Mouse (Mus musculus) gastrocnemius, adult 2 months (tissue): ENCODE measurements at regions not wholly inside any gene's neighbourhood (a gene's known extent, or its start where the extent isn't known, plus 50 kb on each side); places are given as distances from the start of the nearest gene placed in this dataset.
A peak's percentile ranks its signal among the peaks of the same experiment; 100 is the strongest.
"Not testable (repeated sequence)": the region's sequence is repeated elsewhere in the genome, so short reads cannot be mapped to it uniquely, and the experiment has no call there.

Experiments used
- DNase-seq: peaks from one replicate; pipeline ENCODE4 v3.0.0; 2022
- H3K27ac ChIP-seq: fragments of 200-600 bp; 2 replicates; pipeline ENCODE4 v1.8.1; 2022; ENCODE audit warnings: mild to moderate bottlenecking
- H3K4me3 ChIP-seq: fragments of 200-600 bp; 2 replicates; pipeline ENCODE4 v1.8.1; 2022; ENCODE audit warnings: mild to moderate bottlenecking, moderate library complexity
- CTCF ChIP-seq: fragments of 200-600 bp; IDR thresholded peaks from 2 replicates; pipeline ENCODE4 v1.8.1; 2022; ENCODE audit warnings: antibody characterized with exemption, mild to moderate bottlenecking, moderate library complexity
- intact Hi-C: fragments of 180-260 bp; cut with DNase I; formaldehyde crosslinking; loops from one replicate; pipeline ENCODE4 v1.15.1; 2025

DNA sequence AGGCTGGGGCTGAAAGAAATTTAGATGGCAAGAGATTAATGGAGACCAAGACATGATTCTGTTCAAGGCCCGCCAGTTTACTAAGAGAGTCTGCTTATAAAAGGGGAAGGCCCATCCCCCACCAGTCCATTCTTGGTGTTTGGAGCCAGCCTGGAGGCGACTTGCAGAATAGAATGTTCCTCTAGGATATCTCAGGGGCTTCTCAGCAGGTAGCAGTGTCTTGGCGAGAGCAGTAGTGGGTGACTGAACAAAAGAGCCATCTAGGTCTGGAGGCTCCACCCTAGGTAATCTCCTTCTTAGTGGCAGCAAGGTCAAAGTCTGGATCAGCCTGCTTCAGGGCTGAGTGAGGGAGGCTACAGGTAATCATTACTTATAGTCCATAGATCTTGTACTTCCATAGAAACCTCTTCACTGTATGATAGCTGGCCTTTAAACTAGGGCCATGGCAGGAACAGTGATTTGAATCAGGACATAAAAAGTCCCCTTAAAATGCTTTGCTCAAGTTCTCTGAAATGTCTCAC is 166.0 kb upstream of the Gm5538 start:
- H3K4me3 ChIP-seq, DNase-seq, H3K27ac ChIP-seq: not testable (repeated sequence)
- intact Hi-C loops, result loop anchor here (5.0 kb wide), 1 partner anchor 236 kb away; no protein-coding TSS in a partner anchor

GRCm38 (mm10) chr3:59542621-59543020 is 187.0 kb upstream of the Gm5538 start:
- Histone ChIP-seq H3K4me3 (no peak overlapping the region), H3K27ac (no peak overlapping the region)
- no peak for TF ChIP-seq CTCF
- intact Hi-C loops, result no loop called here
- no peak for DNase-seq

DNA sequence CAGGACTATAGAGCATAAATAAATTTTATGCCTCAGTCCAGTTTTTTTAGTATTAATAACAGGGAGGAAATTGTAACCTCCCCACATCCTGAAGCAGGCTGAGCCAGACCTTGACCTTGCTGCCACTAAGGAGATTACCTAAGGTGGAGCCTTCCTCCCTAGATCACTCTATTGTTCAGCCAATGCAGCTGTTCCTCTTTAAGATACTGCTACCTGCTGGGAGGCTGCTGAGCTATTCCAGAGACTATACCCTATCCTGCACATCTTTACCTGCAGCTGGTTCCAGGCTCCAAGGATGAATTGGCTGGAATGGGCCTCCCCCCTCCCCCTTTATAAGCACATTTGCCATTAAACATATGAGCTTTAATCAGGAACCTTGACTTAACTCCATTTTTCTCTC is 189.0 kb upstream of the Gm5538 start:
- H3K27ac ChIP-seq, H3K4me3 ChIP-seq, DNase-seq, intact Hi-C loops: not testable (repeated sequence)

DNA sequence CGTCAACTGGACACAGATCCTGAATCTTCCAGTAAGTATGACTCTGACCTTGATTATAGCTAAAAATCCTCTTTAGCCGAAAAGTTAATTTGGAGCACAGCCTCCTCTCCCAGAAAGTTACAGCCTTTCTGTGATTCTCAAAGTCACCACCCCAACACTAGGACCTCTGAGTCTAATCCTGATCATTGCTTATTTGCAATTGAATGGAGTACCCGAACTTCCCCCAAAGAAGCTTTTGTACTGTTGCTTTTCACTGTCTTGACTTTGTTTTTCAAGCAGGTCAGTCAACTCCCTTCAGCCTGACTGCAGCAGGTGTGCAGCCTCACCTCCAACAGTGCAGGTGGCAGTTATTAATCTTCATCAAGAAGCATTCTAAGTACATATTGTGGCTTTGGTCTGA is 189.7 kb upstream of the Gm5538 start:
- intact Hi-C loops, H3K4me3 ChIP-seq, H3K27ac ChIP-seq, DNase-seq: not testable (repeated sequence)

GRCm38 (mm10) chr3:59531311-59531834 is 187.2 kb upstream of the Igsf10 start:
- H3K4me3 ChIP-seq, result no peak overlapping the region
- intact Hi-C loops, result no loop called here
- TF ChIP-seq CTCF, result no peak
- no peak for DNase-seq
- no peak overlapping the region for H3K27ac ChIP-seq

DNA sequence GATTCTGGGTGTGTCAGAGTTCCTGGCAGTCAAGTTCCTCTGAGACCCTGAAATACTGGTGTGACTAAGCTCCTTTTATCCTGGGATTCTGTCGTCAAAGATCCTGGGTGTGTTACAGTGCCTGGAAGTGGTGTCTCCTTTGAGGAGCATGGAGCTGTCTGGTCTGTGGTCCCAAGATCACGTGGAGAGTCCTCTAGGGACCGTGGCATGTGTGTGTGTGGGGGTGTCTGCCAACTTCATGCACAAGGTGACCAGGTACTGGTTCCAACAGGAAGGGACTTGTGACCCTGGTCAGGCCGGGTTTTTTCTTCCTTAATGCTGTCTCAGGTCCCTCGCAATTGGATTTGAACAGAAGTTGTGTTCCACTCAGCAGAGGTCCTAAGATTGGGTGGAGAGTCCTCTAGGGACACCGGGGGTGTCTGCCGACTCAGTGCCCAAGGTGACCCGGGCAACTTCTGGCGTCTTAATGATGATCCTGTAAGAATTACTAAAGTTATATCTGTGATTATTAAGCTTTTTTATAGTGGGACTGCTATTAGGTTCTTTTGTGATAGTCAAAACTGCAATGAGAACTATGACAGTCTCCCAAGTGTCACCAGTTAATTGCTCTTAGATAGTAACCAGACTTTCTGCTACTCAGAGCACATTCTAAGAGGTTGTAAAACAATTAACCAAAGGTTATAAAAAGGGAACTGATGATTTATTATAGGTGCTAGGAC is 186.6 kb upstream of the Igsf10 start:
- intact Hi-C loops, result no loop called here
- TF ChIP-seq CTCF, result no peak

DNA sequence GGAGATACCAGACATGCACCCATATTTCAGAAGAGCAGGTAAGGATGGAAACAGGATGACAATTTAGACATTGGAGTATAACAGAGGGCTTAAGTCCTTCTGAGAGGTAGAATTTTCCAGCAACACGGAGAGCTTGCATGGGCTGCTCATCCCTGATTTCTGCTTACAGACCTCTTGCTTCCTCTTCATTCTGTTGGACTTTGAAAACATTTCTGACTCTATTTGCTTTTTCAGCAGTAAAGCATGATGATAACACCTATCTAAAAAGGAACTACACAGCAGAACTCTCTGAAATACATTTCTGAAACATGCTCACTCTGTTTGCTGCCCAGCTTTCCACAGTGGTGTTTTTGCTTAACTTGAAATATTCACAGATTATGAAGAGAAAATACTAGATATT is 176.6 kb upstream of the Igsf10 start:
- intact Hi-C loops, result no loop called here
- TF ChIP-seq CTCF, result no peak
- DNase-seq, result no peak
- Histone ChIP-seq H3K4me3 (no peak overlapping the region), H3K27ac (no peak overlapping the region)

More for the DNA sequence above, 186.6 kb upstream of the Igsf10 start:
- no peak overlapping the region for H3K27ac ChIP-seq
- H3K4me3 ChIP-seq, result no peak overlapping the region
- DNase-seq, result no peak

GRCm38 (mm10) chr3:59478095-59478494 is 133.9 kb upstream of the Igsf10 start:
- no peak for DNase-seq
- intact Hi-C loops, result no loop called here
- TF ChIP-seq CTCF, result no peak
- H3K27ac ChIP-seq, result no peak overlapping the region
- H3K4me3 ChIP-seq, result no peak overlapping the region

DNA sequence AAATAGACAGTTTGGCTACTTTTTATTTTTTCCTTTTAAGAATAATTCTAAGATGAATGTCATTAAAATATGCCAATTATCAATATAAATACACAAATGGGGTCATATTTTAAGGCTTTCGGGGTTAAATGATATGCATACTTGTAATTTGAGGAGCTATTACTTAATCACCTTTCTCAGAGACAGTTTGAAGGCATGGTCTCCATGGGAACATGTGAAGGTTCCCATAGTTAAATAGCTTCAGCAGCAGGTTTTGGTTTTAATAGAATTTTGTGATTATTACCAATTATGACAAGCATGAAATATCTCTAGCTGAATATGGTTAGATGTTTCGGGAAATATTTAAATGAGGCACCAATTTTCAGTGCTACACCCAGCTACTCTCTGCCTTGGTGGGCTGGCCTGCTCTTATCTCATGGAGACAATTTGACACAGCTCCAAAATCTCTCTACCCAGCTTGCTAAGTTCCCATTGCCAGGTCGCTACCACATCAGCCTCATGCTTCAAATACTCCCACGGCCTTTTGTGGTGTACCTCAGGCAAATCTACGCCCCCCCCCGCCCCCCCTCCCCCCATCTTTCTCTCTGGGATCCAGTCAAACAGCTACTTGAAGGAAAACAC is 133.4 kb upstream of the Igsf10 start:
- intact Hi-C loops, result no loop called here
- Histone ChIP-seq H3K4me3 (no peak overlapping the region), H3K27ac (no peak overlapping the region)
- TF ChIP-seq CTCF, result no peak
- no peak for DNase-seq

GRCm38 (mm10) chr3:59468956-59469355 is 124.8 kb upstream of the Igsf10 start:
- no peak for DNase-seq
- H3K4me3 ChIP-seq, result no peak overlapping the region
- H3K27ac ChIP-seq, result no peak overlapping the region
- no peak for TF ChIP-seq CTCF
- intact Hi-C loops, result no loop called here

- no peak overlapping the region for H3K4me3 ChIP-seq
- no peak for DNase-seq
- TF ChIP-seq CTCF, result no peak
- H3K27ac ChIP-seq, result no peak overlapping the region
- intact Hi-C loops, result no loop called here
Measured at GRCm38 (mm10) chr3:59462341-59463158, 118.4 kb upstream of the Igsf10 start.

GRCm38 (mm10) chr3:59456938-59457337 is 112.7 kb upstream of the Igsf10 start:
- no peak for TF ChIP-seq CTCF
- Histone ChIP-seq H3K27ac (no peak overlapping the region), H3K4me3 (no peak overlapping the region)
- intact Hi-C loops, result no loop called here
- no peak for DNase-seq

GRCm38 (mm10) chr3:59451084-59451483 is 106.9 kb upstream of the Igsf10 start:
- peak overlapping the region; percentile 48; the same call in 1 of the 2 replicates for H3K27ac ChIP-seq
- no peak for DNase-seq
- H3K4me3 ChIP-seq, result no peak overlapping the region
- TF ChIP-seq CTCF, result no peak
- intact Hi-C loops, result no loop called here
